Mouse (Mus musculus): ENCODE data around the gene Rpl22.

Rpl22 gene

GRCm38 (mm10) chr4:152338419-152339292, 13.1 kb downstream of the Rpl22 start, which contains the start of gene Chd5:
Gene Chd5 (plus strand): TSS chr4:152338651.
- peak; percentile 84 to 88 for DNase-seq (ENCODE audit: low spot score in 2 of 2)

GRCm38 (mm10) chr4:152339293-152339790, 13.8 kb downstream of the Rpl22 start:
- no peak for DNase-seq (ENCODE audit: low spot score in 2 of 2)

GRCm38 (mm10) chr4:152340584-152341284, 15.2 kb downstream of the Rpl22 start:
- no peak for DNase-seq (ENCODE audit: low spot score in 2 of 2)

GRCm38 (mm10) chr4:152343296-152343695, 17.8 kb downstream of the Rpl22 start:
- no peak for DNase-seq (ENCODE audit: low spot score in 2 of 2)

GRCm38 (mm10) chr4:152344651-152345050, 19.1 kb downstream of the Rpl22 start:
- no peak for DNase-seq (ENCODE audit: low spot score in 2 of 2)

- DNase-seq (ENCODE audit: low spot score in 2 of 2), result no peak
These were observed 19.8 kb downstream of the Rpl22 start for GRCm38 (mm10) chr4:152345120-152345889.

- peak; percentile 88 to 94 for DNase-seq (ENCODE audit: low spot score in 2 of 2)
These were observed 24.4 kb downstream of the Rpl22 start for GRCm38 (mm10) chr4:152349837-152350381.

GRCm38 (mm10) chr4:152350722-152351421, 25.3 kb downstream of the Rpl22 start:
- DNase-seq (ENCODE audit: low spot score in 2 of 2), result no peak

GRCm38 (mm10) chr4:152351422-152352305, 26.1 kb downstream of the Rpl22 start:
- no peak for DNase-seq (ENCODE audit: low spot score in 2 of 2)

- DNase-seq (ENCODE audit: low spot score in 2 of 2), result no peak
These were observed 28.5 kb downstream of the Rpl22 start for GRCm38 (mm10) chr4:152353886-152354637.

GRCm38 (mm10) chr4:152355672-152356071, 30.1 kb downstream of the Rpl22 start:
- no peak for DNase-seq (ENCODE audit: low spot score in 2 of 2)

- no peak for DNase-seq (ENCODE audit: low spot score in 2 of 2)
These were observed 34.2 kb downstream of the Rpl22 start for GRCm38 (mm10) chr4:152359700-152360099.

- DNase-seq (ENCODE audit: low spot score in 2 of 2), result no peak
These were observed 35.3 kb downstream of the Rpl22 start for GRCm38 (mm10) chr4:152360855-152361254.

GRCm38 (mm10) chr4:152362180-152362579, 36.6 kb downstream of the Rpl22 start:
- DNase-seq (ENCODE audit: low spot score in 2 of 2), result no peak

- DNase-seq (ENCODE audit: low spot score in 2 of 2), result peak in 1 of 2 experiments; percentile 63
These were observed 39.7 kb downstream of the Rpl22 start for GRCm38 (mm10) chr4:152365228-152365627.

GRCm38 (mm10) chr4:152382528-152383252, 57.1 kb downstream of the Rpl22 start:
- DNase-seq (ENCODE audit: low spot score in 2 of 2), result no peak

All from right cerebral cortex, postnatal 10 days (tissue).